Mouse (Mus musculus): ENCODE measurements around the gene Ttc12. TPM values are rescaled to one million over a fixed set of nuclear protein-coding genes. Genes with fewer than 3 reads are reported as not detected.

Gene Ttc12
- polyA plus RNA-seq, 1 experiment from 2014 or later = 2.6 TPM

Other genes with a start within 250 kb of the Ttc12 start
- gene Gm4894, start 235.7 kb downstream of the Ttc12 start, polyA plus RNA-seq (2015; fragmentation: Nextera tagmentation; extraction: Ambion mirVana) = not detected in 2 replicates
- gene Drd2, start 145.6 kb downstream of the Ttc12 start, polyA plus RNA-seq (2015; fragmentation: Nextera tagmentation; extraction: Ambion mirVana) = 0.30 and 0.32 TPM in 2 replicates
- not detected in 2 replicates for gene Ankk1, start 59.2 kb downstream of the Ttc12 start, polyA plus RNA-seq (2015; fragmentation: Nextera tagmentation; extraction: Ambion mirVana)

Measured in lung, embryonic 15.5 days (tissue).